Mouse (Mus musculus) kidney, adult 18-20 months (tissue): ENCODE data around the gene Flnc.
"Not testable (repeated sequence)": the region's sequence is repeated elsewhere in the genome, so short reads cannot be mapped to it uniquely, and the experiment has no call there.

Source experiments
- DNase-seq: peaks from one replicate; pipeline ENCODE4 v3.0.0; 2021

Flnc gene

DNA sequence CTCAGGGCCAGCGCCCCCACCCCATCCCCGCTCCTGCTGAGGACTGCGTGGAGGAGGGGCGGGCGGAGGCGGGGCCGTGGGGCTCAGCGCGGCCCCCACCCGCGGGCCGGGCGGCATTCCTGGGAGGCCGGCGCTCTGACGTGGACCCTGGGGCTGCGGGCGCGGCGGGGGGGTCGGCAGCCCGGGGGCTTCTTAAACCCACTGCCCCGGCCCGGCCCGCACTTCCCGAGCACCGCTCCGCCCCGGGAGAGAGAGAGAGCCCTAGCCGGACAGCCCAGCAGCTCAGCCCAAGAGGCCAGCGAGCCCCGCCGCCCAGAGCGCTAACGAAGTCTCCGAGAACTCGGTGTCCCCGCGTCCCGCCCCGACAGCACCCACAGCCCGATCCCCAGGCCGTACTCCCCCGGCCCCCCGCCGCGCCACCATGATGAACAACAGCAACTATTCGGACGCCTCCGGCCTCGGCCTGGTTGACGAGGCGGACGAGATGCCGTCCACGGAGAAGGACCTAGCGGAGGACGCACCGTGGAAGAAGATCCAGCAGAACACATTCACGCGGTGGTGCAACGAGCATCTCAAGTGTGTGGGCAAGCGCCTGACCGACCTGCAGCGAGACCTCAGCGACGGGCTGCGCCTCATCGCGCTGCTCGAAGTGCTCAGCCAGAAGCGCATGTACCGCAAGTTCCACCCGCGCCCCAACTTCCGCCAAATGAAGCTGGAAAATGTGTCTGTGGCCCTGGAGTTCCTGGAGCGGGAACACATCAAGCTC is at the start of gene Flnc:
Gene Flnc, plus strand, starts transcription at position 219 of the 766 bp plus-strand sequence.
- DNase-seq: peak; percentile 22

DNA sequence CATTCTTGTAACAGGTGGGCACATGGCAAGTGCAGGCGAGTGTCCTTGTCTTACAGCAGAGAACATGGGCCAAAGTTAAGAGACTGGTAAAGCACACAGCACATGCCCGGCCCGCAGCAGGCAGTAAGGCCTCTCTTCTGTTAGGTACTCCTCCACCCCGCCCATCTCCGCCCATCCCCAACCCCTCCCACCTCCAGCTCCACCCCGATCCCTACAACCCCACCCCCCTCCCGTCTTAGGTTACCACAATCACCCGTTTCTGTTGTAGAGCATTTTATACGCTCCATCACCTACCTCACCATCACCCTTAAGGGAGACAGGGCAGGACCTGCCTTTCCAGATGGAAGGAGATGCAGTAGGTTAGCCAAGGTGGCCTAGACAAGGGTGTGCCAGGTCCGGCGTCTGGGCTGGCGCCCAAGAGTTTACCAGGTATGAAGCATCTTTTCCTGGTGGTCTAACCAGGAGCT is 45.0 kb upstream of the Flnc start, which contains the start of gene Opn1sw:
Gene Opn1sw, minus strand, starts transcription at position 417 of the 467 bp plus-strand sequence.
- no peak for DNase-seq

GRCm38 (mm10) chr6:29388606-29389080 is 44.4 kb upstream of the Flnc start:
- peak; percentile 87 for DNase-seq

GRCm38 (mm10) chr6:29389425-29389824 is 43.6 kb upstream of the Flnc start:
- no peak for DNase-seq

DNA sequence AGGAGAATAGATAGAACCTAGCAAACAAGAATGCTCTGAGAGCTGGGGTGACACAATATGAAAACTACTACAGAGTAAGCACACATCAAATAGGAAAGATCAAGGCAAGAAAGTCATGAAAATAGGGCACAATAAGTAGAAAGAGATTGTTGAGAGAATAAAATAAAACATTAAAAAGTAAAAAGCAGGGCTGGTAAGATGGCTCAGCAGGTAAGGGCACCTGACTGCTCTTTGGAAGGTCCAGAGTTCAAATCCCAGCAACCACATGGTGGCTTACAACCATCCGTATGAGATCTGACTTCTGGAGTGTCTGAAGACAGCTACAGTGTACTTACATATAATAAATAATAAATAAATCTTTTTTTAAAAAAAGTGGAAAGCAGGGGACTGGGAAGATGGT is 42.6 kb upstream of the Flnc start:
- DNase-seq: not testable (repeated sequence)

DNA sequence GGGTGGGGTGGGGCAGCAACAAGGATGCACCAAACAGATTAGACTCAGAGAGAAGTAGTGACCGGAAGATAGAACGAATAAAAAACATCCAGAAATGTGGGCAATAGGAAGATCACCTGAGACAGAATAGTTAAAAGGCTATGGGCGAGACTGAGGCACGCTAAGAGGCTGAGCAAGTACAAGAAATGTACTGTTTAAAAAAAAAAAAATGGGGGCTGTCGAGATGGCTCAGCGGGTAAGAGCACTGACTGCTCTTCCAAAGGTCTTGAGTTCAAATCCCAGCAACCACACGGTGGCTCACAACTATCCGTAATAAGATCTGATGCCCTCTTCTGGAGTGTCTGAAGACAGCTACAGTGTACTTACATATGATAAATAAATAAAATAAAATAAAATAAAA is 41.8 kb upstream of the Flnc start:
- DNase-seq: not testable (repeated sequence)

- no peak for DNase-seq
Measured at GRCm38 (mm10) chr6:29391802-29392201, 41.3 kb upstream of the Flnc start.

GRCm38 (mm10) chr6:29394286-29394685 is 38.8 kb upstream of the Flnc start:
- DNase-seq: no peak

GRCm38 (mm10) chr6:29395910-29396713 is 36.9 kb upstream of the Flnc start, which contains the start of gene Ccdc136:
Ccdc136 (plus strand) TSS chr6:29396309.
- DNase-seq: peak; percentile 81

DNA sequence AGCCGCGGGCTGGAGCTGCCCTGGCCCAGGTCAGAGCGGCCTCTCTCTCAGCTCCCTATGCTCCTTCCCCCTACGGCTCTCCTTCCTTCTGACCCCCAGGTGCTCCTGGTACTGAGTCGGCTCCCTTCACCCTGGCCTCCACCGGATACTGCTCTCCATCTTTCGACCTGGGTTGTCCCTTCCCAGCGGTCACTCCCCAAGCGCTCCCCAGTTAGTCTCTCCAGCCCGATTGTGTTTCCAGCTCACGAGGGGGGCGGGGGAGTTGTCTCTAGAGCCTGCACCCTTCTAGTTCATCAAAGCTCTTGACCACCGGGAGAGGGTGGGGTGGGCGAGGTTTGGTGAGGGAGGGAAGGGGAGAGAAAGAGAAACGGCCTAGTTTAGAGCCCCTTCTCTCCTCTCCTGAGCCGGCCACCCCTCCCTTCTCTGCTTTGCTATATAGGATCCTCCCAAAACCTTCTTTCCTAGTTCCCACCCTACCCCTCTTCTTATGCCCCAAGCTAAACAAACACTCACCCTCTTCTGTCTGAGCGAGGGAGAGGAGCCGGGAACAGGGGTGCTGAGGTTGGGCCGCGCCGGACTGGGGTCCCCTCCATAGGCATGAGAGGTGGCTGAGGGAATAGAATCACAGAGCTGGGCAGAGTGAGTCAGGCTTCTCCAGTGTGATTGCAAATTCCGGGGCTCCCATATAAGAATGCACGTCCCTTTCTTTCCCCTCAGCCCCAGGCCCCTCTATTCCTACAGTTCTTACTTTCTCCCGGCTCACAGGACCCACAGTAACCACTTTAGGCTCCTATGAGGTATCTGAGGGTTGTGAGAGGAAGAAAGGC is 36.1 kb upstream of the Flnc start:
- DNase-seq: no peak

- DNase-seq: no peak
Measured at GRCm38 (mm10) chr6:29397575-29397974, 35.5 kb upstream of the Flnc start.

GRCm38 (mm10) chr6:29399851-29400250 is 33.2 kb upstream of the Flnc start:
- DNase-seq: no peak

GRCm38 (mm10) chr6:29402693-29403342 is 30.2 kb upstream of the Flnc start:
- no peak for DNase-seq

DNA sequence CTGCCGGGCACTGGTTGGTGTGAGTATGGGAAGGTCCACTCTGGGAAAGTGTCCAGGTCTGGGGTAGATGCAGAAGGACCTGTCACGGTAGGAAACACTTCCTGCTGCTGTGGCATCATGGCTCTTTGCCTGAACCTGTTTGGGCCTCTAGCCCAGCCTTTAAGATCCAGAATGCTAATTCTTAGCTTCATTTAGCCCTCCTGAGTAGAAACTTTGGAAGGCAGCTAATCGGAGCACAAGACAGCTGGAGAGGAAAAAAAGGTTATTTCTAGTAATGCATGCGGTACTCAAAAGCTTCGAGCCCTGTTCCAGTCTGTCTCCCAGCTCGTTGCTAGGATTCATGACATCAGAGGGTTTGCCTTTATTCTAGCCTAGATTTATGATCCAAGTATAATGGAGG is 26.6 kb upstream of the Flnc start:
- DNase-seq: no peak

DNA sequence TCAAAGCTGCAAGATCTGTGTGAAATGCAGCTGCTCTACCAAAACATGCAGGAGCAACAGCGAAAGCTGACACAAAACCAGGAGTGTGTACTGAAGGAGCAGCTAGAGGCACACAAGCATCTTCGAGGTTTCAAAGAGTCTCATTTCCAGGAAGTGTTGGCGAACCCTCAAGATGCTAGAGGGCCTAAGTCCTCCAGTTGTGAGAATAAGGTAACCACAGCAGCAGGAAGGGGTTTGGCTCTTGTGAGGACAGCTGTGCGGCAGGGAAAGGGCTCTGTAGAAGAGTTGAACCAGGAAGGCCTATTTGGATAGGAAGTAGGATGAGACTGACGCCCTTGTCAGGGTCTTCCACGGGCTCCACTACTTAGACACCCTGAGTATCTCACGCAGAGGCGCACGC is 17.6 kb upstream of the Flnc start:
- no peak for DNase-seq

DNA sequence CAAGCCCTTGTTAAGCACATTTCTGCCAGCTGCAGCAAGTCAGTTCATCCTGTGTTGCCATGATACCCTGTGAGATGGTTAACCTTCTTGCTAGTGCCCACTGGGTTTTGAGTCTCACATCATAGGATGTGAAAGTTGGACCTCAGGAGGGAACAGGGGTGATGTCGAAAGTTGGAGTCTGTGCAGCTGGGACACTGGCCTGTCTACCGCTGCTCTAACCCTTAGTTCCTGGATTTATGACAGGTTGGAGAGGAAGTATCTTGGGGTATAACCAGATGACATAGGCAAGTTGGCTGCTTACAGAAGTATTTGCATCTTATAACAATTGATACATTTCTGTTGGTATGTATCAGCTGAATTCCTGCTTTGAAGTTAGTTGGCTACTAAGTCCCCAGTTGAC is 12.5 kb upstream of the Flnc start:
- DNase-seq: no peak

DNA sequence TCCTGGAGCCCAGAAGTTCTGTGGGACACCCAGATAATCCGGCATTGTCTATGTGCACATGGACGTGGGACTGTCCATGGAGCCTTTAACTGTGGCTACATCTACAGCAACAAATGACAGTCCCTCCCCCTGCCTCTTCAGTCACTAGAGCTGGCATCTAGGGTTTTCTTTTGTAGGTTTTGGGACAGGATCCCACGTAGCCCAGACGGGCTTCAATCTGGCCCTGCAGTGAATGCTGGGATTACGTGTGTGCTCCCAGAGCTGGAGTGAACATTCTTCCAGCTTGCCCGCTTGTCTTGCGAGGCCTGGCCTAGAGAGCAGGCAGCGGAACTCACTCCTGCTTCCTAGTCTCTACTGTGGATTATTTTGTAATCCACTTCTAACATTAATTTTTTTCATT is 7.9 kb upstream of the Flnc start:
- DNase-seq: no peak

GRCm38 (mm10) chr6:29426331-29426730 is 6.7 kb upstream of the Flnc start:
- no peak for DNase-seq

DNA sequence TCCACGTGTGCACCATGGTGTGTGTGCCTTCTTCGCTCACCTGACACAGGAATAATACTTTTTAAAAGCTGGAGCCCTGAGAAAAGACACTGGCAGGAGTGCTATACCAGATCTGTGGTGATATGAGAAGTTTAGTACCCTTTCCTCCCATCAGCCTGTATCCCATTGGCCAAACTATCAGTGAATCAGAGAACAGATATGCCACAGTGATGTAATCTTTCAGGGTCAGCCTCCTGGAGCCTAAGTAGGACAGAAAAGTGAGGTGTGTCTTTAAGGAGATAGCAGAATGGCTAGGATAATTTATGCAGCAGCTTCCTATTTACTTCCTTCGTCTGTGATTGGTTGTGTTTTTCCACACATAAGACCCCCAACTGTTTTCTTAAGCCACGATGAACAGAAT is 4.9 kb upstream of the Flnc start:
- no peak for DNase-seq

- no peak for DNase-seq
Measured at GRCm38 (mm10) chr6:29430681-29431420, 2.2 kb upstream of the Flnc start.

DNA sequence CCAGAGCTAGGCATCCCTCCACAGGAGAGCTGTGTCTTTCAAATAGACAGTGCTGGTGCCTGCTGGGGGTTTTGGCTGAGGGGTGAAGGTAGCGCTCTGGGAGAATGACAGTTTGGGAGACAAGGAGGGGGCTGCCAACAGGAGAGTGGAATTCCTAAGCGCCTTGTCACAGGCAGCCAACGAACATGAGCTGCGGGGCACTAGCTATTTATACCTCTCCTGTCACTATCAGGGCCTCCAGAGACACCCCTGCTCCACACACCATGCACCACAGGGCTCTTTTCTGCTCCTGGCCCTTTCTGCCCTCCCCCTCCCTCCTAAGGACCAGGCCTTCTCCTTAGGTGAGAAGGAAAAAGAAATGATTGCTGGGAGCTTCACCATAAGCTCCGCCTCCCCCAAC is 1.6 kb upstream of the Flnc start:
- no peak for DNase-seq

DNA sequence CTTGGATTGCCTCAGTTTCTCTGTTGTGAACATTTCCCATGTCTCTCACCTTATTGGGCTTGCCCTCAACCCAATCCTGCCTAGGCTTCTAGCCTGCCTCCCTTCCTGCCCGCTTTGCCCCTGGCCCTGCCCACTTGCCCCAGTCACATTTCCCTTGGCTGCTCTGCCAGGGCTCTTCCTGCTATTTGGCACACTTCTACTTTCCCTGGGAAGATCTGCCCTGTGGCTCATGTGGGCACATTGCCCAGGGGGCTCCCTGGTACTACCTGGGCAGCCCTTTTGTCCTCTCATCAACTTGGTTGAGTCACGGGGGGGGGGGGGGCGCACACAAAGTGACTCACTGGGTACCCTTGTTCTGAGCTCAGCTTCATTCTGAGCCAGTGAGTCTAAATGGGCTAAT is 900 bp upstream of the Flnc start:
- DNase-seq: no peak
